ENCODE assay signal across 12 mouse cellular contexts in the genomic region with DNA sequence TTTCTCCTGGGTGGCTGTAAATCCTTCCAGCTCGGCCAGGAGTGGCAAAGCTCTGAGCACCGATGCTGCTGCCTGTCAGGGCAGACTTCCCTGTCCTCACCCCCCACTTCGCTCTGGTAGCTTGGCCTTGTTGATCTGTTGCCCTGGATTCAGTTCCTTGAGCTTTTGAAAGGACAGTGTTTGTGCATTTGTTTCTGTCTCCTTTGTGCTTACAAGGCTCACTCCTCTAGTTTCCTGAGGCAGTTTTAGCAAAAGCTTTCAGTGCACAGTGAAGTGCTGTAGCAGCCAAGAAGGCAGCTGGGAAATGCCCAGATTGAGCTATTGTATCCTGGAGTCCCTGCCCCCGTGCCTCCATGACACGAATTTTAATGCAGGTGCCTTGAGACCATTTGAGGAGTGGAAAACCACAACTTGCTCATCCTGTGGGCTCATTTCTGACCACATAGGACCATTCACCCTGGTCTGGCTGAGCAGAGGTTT. TPM values are rescaled to one million over a fixed set of nuclear protein-coding genes. Genes with fewer than 3 reads are reported as not detected.
DNase-seq lines count a peak whose midpoint lies in the region; ATAC-seq lines count a peak whose summit lies in the region.
"Had no signal": no experiment of that assay in that cellular context is flagged by ENCODE, and none has a peak within 500 bp of the region (broad histone marks: within the 10 kb centered on the region; RNA-seq: fewer than 3 reads in every experiment).

A gene (plus strand): TSS at position 430 of the 480 bp plus-strand sequence.

- H3K27me3 ChIP-seq in forebrain, embryonic 14.5 days (replicated peaks; ENCODE audit: control insufficient read depth, insufficient read depth, low read length), result no peaks in the 10 kb centered on the region
- H3K27me3 ChIP-seq in neural tube, embryonic 14.5 days (ENCODE audit: control insufficient read depth, insufficient read depth, low read length), result no peaks in the 10 kb centered on the region

- ATAC-seq in forebrain, embryonic 14.5 days, result peak; percentile 84
- peak; percentile 85 for ATAC-seq in neural tube, embryonic 14.5 days (ENCODE audit: low read depth)
- ATAC-seq in monocyte, adult 5-6 weeks (replicated peaks; ENCODE audit: insufficient number of reproducible peaks, low FRiP score, low TSS enrichment, poor library complexity, severe bottlenecking), result no peak

- WGBS in forebrain, embryonic 14.5 days, result 6% methylated on average over 5 of the region's 5 CpGs
- WGBS in neural tube, embryonic 14.5 days, result 12% methylated on average over 5 of the region's 5 CpGs

- peaks cover 13% of the 10 kb centered on the region for H3K4me1 ChIP-seq in forebrain, embryonic 14.5 days (ENCODE audit: control insufficient read depth, insufficient read depth, low read length)
- peaks cover 10% of the 10 kb centered on the region; the same call in 1 of the 2 replicates for H3K4me1 ChIP-seq in neural tube, embryonic 14.5 days (ENCODE audit: control insufficient read depth, insufficient read depth, low read length)

- peaks cover 6% of the 10 kb centered on the region; the same call in 1 of the 2 replicates for H3K36me3 ChIP-seq in forebrain, embryonic 14.5 days (ENCODE audit: control insufficient read depth, insufficient read depth, low read length)
- H3K36me3 ChIP-seq in neural tube, embryonic 14.5 days (ENCODE audit: control insufficient read depth, insufficient read depth, low read length), result no peaks in the 10 kb centered on the region

- H3K4me3 ChIP-seq in forebrain, embryonic 14.5 days (ENCODE audit: low read depth, low read length), result no peak within 1 kb of the TSS
- H3K4me3 ChIP-seq in neural tube, embryonic 14.5 days (ENCODE audit: low read depth, low read length), result no peak within 1 kb of the TSS

- no peak within 1 kb of the TSS for H3K4me2 ChIP-seq in forebrain, embryonic 14.5 days (ENCODE audit: low read length)
- H3K4me2 ChIP-seq in neural tube, embryonic 14.5 days (ENCODE audit: low read depth, low read length), result peak within 1 kb of the TSS; percentile 5; the same call in 1 of the 2 replicates

- peak within 1 kb of the TSS; percentile 80 for H3K27ac ChIP-seq in forebrain, embryonic 14.5 days (ENCODE audit: low read depth, low read length)
- H3K27ac ChIP-seq in neural tube, embryonic 14.5 days (ENCODE audit: low read depth, low read length), result peak within 1 kb of the TSS; percentile 66
- H3K27ac ChIP-seq: kidney, postnatal 0 days; macrophage had no signal

- DNase-seq in lung, postnatal 10 days, result peak; percentile 7
- no peak for DNase-seq in lung, postnatal 25 days (ENCODE audit: low spot score)
- peak; percentile 83 for DNase-seq in forebrain, embryonic 14.5 days (ENCODE audit: low spot score)
- peak; percentile 50 to 60 for DNase-seq in layer of hippocampus, postnatal 36 days
- no peak for DNase-seq in urinary bladder, postnatal 4 days (ENCODE audit: low spot score in 2 of 2)
- DNase-seq in testis, postnatal 10 days (ENCODE audit: low spot score), result no peak
- DNase-seq: gastrocnemius, postnatal 36 days had no signal

- H3K9ac ChIP-seq in forebrain, embryonic 14.5 days (ENCODE audit: low read length), result 0 out of 2 replicates have a peak within 1 kb of the TSS, but pooled peaks have one; percentile 33
- H3K9ac ChIP-seq in neural tube, embryonic 14.5 days (replicated peaks; ENCODE audit: low read depth, low read length), result no peak within 1 kb of the TSS

- H3K9me3 ChIP-seq in forebrain, embryonic 14.5 days (replicated peaks; ENCODE audit: control insufficient read depth, low read length), result no peaks in the 10 kb centered on the region
- no peaks in the 10 kb centered on the region for H3K9me3 ChIP-seq in neural tube, embryonic 14.5 days (ENCODE audit: control insufficient read depth, low read length)
- H3K9me3 ChIP-seq: G1E had no signal

RNA-seq across cellular contexts. Expression of the gene that starts here (rescaled TPM):
- 2.0 and 3.0 TPM in 2 replicates for polyA plus RNA-seq in forebrain, embryonic 14.5 days (2014; fragmentation: Nextera tagmentation; extraction: Ambion mirVana)
- total RNA-seq in layer of hippocampus, postnatal 36 days (2021), result 10 to 100 TPM; 56.7 to 57.9 TPM
- 17.2 and 29.1 TPM in 2 replicates for polyA plus RNA-seq in neural tube, embryonic 14.5 days (2014; fragmentation: Nextera tagmentation; extraction: Ambion mirVana)
- total RNA-seq in monocyte, adult 5-6 weeks (2017), result 0.57 to 0.87 TPM in 2 of 3 replicates, not detected in the other
- total RNA-seq: gastrocnemius, postnatal 36 days had no signal
- polyA plus RNA-seq: G1E; kidney, postnatal 0 days had no signal

Comparison
In these comparisons a context has a peak if more than half of its experiments do, and no peak if none do; other contexts are left out.
1. RNA of the gene that starts here (total RNA-seq): 56.7 to 57.9 TPM in layer of hippocampus, postnatal 36 days; 0.57 to 0.87 TPM in monocyte, adult 5-6 weeks; every median in the first group is over 10 times any median in the second.
2. DNase-seq: peak in lung, postnatal 10 days (single experiment), forebrain, embryonic 14.5 days (single experiment) and layer of hippocampus, postnatal 36 days (2 of 2); none in lung, postnatal 25 days (single experiment), urinary bladder, postnatal 4 days (0 of 2) and testis, postnatal 10 days (single experiment).